Mouse (Mus musculus) left cerebral cortex, postnatal 36 days (tissue): Measurements from ENCODE around the gene Sptbn4. TPM values are rescaled to one million over a fixed set of nuclear protein-coding genes. Genes with fewer than 3 reads are reported as not detected.

Source experiments
- DNase-seq, 2 experiments: peaks; one replicate each; pipeline ENCODE4 v3.0.0; 2021 to 2022; ENCODE audit warnings: low spot score in 2 of 2, mixed read lengths in 1 of 2
- intact Hi-C: fragments of 180-260 bp; cut with DNase I; formaldehyde crosslinking; loops from one replicate; pipeline ENCODE4 v1.15.1; 2025
- total RNA-seq, 2 experiments: library from RNA; stranded (reverse); gene quantifications; 2 replicates each; pipeline ENCODE4 v1.2.3; 2021

Gene Sptbn4
- total RNA-seq, 2 experiments from 2014 or later: 124 to 166 TPM

DNA sequence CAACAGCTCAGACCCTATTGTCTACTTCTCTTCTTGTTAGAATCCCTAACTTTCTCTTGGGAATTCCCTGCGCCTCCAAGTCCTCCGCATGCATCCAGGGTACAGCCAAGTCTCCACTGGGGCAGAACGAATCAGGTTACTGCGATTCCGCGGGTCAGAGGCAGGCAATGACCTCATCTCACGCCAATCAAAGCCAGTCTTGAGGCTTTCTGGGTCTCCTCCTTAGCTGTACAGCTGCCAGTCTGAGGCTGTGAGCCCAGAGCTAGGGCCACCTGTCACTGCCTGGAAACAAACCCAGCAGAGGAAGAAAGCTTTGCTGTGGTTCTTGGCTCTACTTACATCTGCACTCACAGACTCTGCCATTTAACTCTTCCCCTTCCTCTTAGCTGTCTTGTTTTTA lies 131.5 kb downstream of the Sptbn4 start:
- DNase-seq: no peak
- intact Hi-C loops: no loop called here

DNA sequence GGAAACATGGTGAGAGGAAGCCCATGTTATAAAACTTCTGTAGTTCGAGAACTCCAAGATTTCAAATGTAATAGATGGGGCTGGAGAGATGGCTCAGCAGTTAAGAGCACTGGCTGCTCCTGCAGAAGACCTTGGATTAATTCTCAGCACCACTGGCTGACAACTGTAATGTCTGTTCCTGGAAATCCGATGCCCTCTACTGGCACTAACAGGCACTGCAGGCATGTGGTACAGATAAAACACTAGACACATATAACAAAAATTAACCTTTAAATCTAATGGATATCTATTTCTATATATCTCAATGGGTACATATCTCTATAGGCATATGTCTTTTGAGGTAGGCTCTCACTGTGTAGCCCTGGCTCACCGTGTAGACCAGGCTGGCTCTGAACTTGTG lies 133.1 kb downstream of the Sptbn4 start:
- intact Hi-C loops: no loop called here
- no peak for DNase-seq

DNA sequence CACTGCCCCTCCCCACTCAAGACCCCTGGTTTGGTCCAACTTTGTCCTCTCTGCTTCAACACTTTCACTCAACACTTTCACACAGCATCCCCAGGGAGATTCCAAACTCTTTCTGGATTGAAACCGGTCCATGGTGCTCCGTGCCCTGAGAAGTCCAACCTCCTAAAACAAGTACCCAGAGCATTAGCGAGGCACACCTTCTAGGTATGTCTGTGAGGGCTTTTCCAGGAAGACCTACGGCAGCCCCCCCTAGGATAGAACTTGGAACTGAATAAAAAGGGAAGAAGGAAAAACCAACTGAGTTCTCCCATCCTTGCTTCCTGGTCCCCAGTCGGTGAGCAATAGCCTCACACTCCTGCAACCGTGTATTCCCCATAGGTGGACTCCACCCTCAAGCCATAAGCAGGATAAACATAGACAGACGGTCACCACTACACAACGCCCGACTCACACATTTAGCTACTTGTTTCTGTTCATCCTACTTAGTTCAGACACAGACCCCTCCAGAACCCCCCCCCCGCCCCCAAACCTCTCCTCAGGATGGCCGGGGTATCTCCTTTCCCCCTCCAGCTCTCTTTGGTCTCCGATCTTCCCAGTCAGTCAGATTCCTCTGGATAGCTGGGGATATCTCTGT lies 135.7 kb downstream of the Sptbn4 start:
- intact Hi-C loops: no loop called here
- no peak for DNase-seq

DNA sequence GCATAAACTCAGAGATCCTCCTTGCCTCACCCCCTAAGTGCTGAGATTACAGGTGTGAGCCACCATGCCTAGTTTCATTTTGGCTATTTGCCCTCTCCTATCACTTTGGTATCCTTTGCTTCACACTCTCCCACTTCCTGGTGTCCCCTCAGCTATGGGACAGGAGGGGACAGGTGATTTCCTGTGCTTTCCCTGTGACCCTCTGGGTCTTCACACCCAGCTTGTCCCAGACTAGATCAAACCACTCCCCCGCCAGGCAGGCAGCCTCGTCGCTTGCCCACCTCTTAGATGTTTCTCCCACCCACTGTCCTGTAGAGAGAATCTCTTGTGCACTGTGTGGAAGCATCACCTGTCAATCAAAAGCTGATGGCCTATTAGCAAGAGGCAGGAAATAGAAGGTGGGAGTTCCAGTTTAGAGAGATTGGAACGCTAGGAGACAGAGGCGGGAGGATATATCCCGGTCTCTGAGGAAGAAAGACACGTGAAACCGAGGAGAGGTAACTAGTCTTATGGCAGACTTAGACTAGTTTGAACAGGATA lies 136.4 kb downstream of the Sptbn4 start:
- DNase-seq: no peak
- intact Hi-C loops: no loop called here

DNA sequence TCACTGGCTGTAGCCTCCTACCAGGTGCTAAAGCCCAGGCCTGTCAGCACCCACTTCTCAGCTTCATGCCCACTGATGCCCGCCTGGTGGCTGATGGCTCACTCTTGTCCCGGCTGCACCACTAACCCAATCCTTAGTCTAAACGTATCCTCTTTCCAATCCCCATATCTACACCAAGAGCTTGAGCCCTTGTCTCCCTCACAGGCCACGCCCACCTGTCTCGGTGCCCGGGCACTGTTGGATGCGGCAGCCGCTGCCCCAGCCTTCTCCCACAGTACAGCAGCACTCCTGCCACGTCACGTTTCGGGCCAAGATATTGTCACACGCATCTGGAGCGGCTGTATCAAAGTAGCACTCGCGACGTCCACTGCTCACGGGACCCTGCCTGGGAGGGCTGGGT lies 137.2 kb downstream of the Sptbn4 start:
- intact Hi-C loops: no loop called here
- DNase-seq: no peak

DNA sequence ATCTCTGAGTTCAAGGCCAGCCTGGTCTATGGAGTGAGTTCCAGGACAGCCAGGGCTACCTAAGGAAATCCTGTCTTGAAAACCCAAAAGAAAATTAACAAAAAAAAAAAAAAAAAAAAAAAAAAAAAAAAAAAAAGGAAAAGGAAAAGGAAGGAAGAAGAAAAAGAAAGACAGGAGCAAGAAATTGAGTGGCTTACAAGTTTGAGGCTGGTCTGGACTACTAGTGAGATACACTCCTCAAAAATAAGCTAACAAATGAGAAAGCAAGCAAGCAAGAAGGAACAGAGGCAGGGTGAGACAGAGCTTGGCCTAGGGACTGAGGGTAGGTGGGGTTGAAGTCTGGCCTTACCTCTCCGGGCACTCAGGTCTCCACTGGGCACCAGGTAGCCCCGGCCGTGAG lies 137.7 kb downstream of the Sptbn4 start:
- DNase-seq: no peak
- intact Hi-C loops: no loop called here

DNA sequence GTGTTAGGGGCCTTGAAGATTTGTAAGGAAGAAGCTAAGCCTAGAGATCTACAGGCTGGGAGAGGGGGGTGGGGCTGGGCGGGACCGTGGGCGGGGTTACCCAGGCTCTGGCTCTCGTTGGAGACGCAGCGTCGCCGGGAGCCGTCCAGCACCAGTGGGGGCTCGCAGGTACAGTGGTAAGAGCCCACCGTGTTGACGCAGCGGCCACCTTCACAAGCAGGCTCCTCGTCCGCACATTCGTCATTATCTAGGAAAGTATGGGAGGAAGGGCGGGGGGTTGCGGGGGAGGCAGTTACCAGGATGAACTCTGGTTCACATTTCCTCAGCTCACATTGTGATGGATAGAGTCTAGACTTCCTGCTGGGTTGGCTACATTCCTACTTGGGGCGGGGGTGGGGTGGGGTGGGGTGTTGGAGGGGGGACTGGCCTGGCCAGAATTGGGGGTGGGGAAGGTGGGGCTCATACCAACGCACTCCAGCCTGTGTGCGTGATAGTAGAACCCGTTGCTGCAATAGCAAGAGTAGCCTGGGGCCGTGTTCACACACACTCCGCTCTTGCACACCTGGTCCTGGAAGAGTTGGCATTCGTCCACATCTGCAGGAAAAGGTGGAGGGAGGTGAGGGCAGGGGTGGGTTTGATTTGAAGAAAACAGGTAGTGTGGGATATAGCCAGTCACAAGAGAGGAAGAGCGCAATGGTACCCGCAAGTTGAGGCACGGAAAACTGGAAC lies 138.5 kb downstream of the Sptbn4 start:
- intact Hi-C loops: no loop called here
- no peak for DNase-seq

DNA sequence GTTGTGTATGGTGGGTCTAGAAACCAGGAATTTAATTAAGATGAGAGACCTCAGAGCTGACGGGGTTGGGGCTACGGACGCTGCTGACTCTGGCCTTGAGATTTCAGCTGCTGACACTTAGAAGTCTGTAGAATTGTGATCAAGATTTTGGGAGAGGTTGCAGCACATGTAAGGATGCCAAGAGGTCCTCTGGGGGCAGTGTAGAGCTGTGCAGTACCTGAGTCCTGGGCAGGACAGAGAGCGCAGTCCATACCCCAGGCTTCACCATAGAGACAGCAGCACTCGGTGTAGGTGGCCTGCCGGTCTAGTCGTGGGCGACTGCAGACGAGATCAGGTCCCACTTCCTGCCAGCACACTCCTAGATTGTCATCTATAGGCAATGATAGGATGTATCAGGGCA lies 139.9 kb downstream of the Sptbn4 start:
- no peak for DNase-seq
- intact Hi-C loops: no loop called here

Other genes starting within 250 kb of the Sptbn4 start
- 1 to 10 TPM; 8.0 TPM for gene Itpkc, start 219.0 kb downstream of the Sptbn4 start, total RNA-seq
- 10 to 100 TPM; 33.2 to 41.9 TPM for gene Coq8b, start 214.7 kb downstream of the Sptbn4 start, total RNA-seq
- 100 to 1,000 TPM; 107 to 127 TPM for gene Numbl, start 189.3 kb downstream of the Sptbn4 start, total RNA-seq
- 10 to 100 TPM; 36.3 to 50.7 TPM for gene Ltbp4, start 110.0 kb downstream of the Sptbn4 start, total RNA-seq
- 10 to 100 TPM; 12.4 to 35.7 TPM for gene Shkbp1, start 91.7 kb downstream of the Sptbn4 start, total RNA-seq
- gene Gm20479, start 90.3 kb downstream of the Sptbn4 start, total RNA-seq: not detected
- gene Blvrb, start 292 bp upstream of the Sptbn4 start, total RNA-seq: 10 to 100 TPM; 17.0 to 18.0 TPM
- gene Sertad3, start 26.1 kb upstream of the Sptbn4 start, total RNA-seq: 1 to 10 TPM; 2.7 to 2.8 TPM
- 10 to 100 TPM; 17.2 to 20.0 TPM for gene Sertad1, start 39.2 kb upstream of the Sptbn4 start, total RNA-seq
- gene Prx, start 51.6 kb upstream of the Sptbn4 start, total RNA-seq: under 1 TPM; 0.25 to 0.48 TPM
- under 1 TPM in 1 of 2 experiments, not detected in 1; 0.22 TPM for gene Hipk4, start 75.6 kb upstream of the Sptbn4 start, total RNA-seq
- 100 to 1,000 TPM; 818 to 936 TPM for gene Pld3, start 105.5 kb upstream of the Sptbn4 start, total RNA-seq
- gene 2310022A10Rik, start 105.5 kb upstream of the Sptbn4 start, total RNA-seq: 10 to 100 TPM; 29.4 to 31.1 TPM
- 100 to 1,000 TPM; 113 to 124 TPM for gene Akt2, start 143.9 kb upstream of the Sptbn4 start, total RNA-seq
- gene Ttc9b, start 206.2 kb upstream of the Sptbn4 start, total RNA-seq: 100 to 1,000 TPM; 113 to 155 TPM
- 100 to 1,000 TPM; 213 to 246 TPM for gene Map3k10, start 226.9 kb upstream of the Sptbn4 start, total RNA-seq
- 10 to 100 TPM in 1 of 2 experiments, 1 to 10 TPM in 1; 8.1 to 10.7 TPM for gene Zfp607b, start 241.7 kb upstream of the Sptbn4 start, total RNA-seq